Mouse (Mus musculus) CH12.LX (cell line): Measurements from ENCODE around the gene Dnmbp.

ENCODE experiments used
- BHLHE40 ChIP-seq: IDR thresholded peaks from 2 replicates; pipeline ENCODE4 v1.6.1; 2011; ENCODE audit warnings: mild to moderate bottlenecking, low read depth, low read length, improper control_type of control experiment
- CTCF ChIP-seq, 2 experiments: IDR thresholded peaks in 1 of 2; conservative IDR thresholded peaks in 1 of 2; 2 replicates each; pipeline ENCODE4 v1.5.1; 2011 to 2012; ENCODE audit warnings: low read depth in 2 of 2, low read length in 2 of 2, improper control_type of control experiment in 1 of 2, inconsistent platforms in 1 of 2, mild to moderate bottlenecking in 1 of 2, moderate library complexity in 1 of 2
- IRF4 ChIP-seq: IDR thresholded peaks from 2 replicates; pipeline ENCODE4 v1.6.1; 2014; ENCODE audit warnings: low read depth, mild to moderate bottlenecking, inconsistent platforms, low read length, improper control_type of control experiment
- MYC ChIP-seq: IDR thresholded peaks from 2 replicates; pipeline ENCODE4 v1.6.1; 2011; ENCODE audit warnings: low read depth, mild to moderate bottlenecking, improper control_type of control experiment, low read length
- POLR2A ChIP-seq: IDR thresholded peaks from 2 replicates; pipeline ENCODE4 v1.6.1; 2011; ENCODE audit warnings: low read depth, mild to moderate bottlenecking, improper control_type of control experiment, low read length
- ZNF384 ChIP-seq: IDR thresholded peaks from 2 replicates; pipeline ENCODE4 v1.6.1; 2012; ENCODE audit warnings: low read depth, low read length, improper control_type of control experiment, inconsistent platforms

- no peak for TF ChIP-seq POLR2A
- TF ChIP-seq MYC: no peak
- no peak for TF ChIP-seq ZNF384
- TF ChIP-seq CTCF (conservative IDR thresholded peaks at IDR 0.05 in 1 of 2, IDR thresholded peaks at IDR 0.05 in 1 of 2; ENCODE audit: low read depth in 2 of 2, low read length in 2 of 2): no peak
- TF ChIP-seq BHLHE40: no peak
- TF ChIP-seq IRF4: no peak
These were observed 28.5 kb upstream of the Dnmbp start for GRCm38 (mm10) chr19:43968436-43969026.
